Mouse (Mus musculus): ENCODE measurements around the gene Kcnj13. TPM values are rescaled to one million over a fixed set of nuclear protein-coding genes. Genes with fewer than 3 reads are reported as not detected.

Kcnj13 gene
- polyA plus RNA-seq, 1 experiment from 2014 or later, result 0.68 TPM

Other genes with a start within 250 kb of the Kcnj13 start
- 5.4 and 6.2 TPM in 2 replicates for gene Ecel1, start 238.2 kb downstream of the Kcnj13 start, polyA plus RNA-seq (2014; fragmentation: Nextera tagmentation; extraction: Ambion mirVana)
- not detected in 2 replicates for gene Prss56, start 211.4 kb downstream of the Kcnj13 start, polyA plus RNA-seq (2014; fragmentation: Nextera tagmentation; extraction: Ambion mirVana)
- gene Chrnd, start 204.1 kb downstream of the Kcnj13 start, polyA plus RNA-seq (2014; fragmentation: Nextera tagmentation; extraction: Ambion mirVana), result 0.07 TPM in 1 of 2 replicates, not detected in the other
- 0.23 TPM in 1 of 2 replicates, not detected in the other for gene Chrng, start 190.1 kb downstream of the Kcnj13 start, polyA plus RNA-seq (2014; fragmentation: Nextera tagmentation; extraction: Ambion mirVana)
- gene Eif4e2, start 180.8 kb downstream of the Kcnj13 start, polyA plus RNA-seq (2014; fragmentation: Nextera tagmentation; extraction: Ambion mirVana), result 138 and 141 TPM in 2 replicates
- 2.2 and 2.6 TPM in 2 replicates for gene Efhd1, start 130.4 kb downstream of the Kcnj13 start, polyA plus RNA-seq (2014; fragmentation: Nextera tagmentation; extraction: Ambion mirVana)
- gene Gigyf2, start 67.7 kb downstream of the Kcnj13 start, polyA plus RNA-seq (2014; fragmentation: Nextera tagmentation; extraction: Ambion mirVana), result 53.1 and 55.8 TPM in 2 replicates
- gene Snorc, start 75.5 kb upstream of the Kcnj13 start, polyA plus RNA-seq (2014; fragmentation: Nextera tagmentation; extraction: Ambion mirVana), result not detected in 2 replicates
- not detected in 2 replicates for gene Neu2, start 115.2 kb upstream of the Kcnj13 start, polyA plus RNA-seq (2014; fragmentation: Nextera tagmentation; extraction: Ambion mirVana)
- gene Ngef, start 179.1 kb upstream of the Kcnj13 start, polyA plus RNA-seq (2014; fragmentation: Nextera tagmentation; extraction: Ambion mirVana), result 2.3 and 2.5 TPM in 2 replicates
- gene Inpp5d, start 225.6 kb upstream of the Kcnj13 start, polyA plus RNA-seq (2014; fragmentation: Nextera tagmentation; extraction: Ambion mirVana), result 3.6 and 5.0 TPM in 2 replicates

Measured in forebrain, embryonic 11.5 days (tissue).